Mouse (Mus musculus) stomach, postnatal 0 days (tissue): ENCODE data around the gene Naa40.

Experiments
- CTCF ChIP-seq: IDR thresholded peaks from 2 replicates; pipeline ENCODE4 v1.5.1; 2016; ENCODE audit warnings: antibody characterized with exemption, low read depth, mild to moderate bottlenecking, moderate library complexity
- EP300 ChIP-seq: optimal IDR thresholded peaks from 2 replicates; pipeline ENCODE3; 2016; ENCODE audit warnings: antibody characterized with exemption

GRCm38 (mm10) chr19:7192561-7192967, 48.4 kb downstream of the Naa40 start:
- TF ChIP-seq EP300 (no peak), CTCF (no peak)
